Mouse (Mus musculus): ENCODE measurements at regions not wholly inside any gene's neighbourhood (a gene's known extent, or its start where the extent isn't known, plus 50 kb on each side); places are given as distances from the start of the nearest gene placed in this dataset.

DNA sequence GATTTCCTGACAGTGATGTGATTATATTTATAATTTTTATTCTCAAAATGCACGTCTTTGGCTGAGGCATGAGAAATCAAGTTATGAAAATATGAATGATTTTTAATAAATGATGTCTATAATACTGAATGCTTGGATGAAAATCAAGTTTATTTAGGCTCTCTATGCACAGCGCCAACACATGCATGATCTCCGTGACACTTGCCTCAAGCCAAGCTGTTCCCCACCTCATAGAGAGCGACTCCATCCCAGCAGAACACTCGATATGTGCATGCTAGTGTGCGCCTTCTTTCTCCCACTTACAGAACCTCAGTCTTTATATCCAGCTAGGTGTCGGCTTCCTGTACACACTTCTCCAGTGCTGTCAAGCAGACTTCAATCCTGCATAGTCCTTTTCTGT lies 139.8 kb upstream of the Gm9833 start:
- no peak for DNase-seq (ENCODE audit: low read depth)

DNA sequence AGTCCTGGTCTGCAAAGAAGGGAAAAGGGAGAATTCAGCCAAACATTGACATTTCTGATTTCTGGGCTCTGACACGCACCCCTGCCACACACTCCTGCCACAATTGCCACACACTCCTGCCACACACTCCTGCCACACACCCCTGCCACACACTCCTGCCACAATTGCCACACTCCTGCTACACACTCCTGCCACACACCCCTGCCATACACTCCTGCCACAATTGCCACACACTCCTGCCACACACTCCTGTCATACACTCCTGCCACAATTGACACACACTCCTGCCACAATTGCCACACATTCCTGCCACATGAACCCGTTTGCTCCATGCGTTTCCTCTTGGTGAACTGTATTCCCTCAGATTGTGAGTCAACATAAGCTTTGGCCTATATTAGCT lies 130.0 kb upstream of the Gm9833 start:
- no peak for DNase-seq (ENCODE audit: low read depth)

DNA sequence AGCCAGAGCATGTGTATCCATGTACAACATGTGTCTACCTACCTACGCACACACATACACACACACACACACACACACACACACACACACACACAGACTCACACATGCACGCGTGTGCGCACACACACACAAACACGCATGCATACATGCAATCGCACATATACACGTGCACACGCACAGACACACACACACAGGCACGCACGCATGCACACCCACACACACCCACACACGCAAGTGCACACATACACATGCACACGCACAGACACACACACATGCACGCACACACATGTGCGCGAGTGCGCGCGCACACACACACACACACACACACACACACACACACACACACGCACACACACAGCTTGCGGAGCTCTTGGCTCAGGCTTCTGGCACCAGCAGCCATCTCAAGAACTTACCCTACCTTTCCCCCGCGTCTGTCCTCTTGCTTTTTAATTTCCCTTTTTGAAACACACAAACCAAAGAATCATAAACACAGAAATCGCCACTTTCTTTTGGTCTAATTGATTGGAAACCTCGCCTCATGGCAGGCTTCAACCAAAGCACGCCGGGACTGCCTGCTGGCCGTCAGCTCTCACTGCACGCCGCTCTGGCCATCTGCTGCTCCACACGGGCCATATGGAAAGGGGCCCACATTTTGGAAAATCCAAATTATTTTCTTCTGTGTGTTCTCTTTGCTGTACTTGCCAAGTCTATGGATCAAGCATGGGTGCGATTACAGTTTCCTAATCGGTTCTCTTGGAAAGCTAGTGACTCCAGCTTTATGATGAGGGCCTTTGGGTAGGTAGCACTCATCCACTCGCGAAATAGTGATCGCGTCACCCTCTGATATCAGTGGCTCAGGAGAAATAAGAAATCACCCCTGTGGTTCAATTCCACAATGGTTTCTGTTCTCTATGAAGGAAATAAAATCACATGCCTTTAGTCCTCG lies 127.9 kb upstream of the Gm9833 start:
- DNase-seq (ENCODE audit: low read depth) = no peak

GRCm38 (mm10) chr3:9960696-9961095 lies 127.2 kb upstream of the Gm9833 start:
- no peak for DNase-seq (ENCODE audit: low read depth)
